Mouse (Mus musculus) c-Kit-negative CD71-positive TER-119-positive erythroid progenitor cells, embryonic 14.5 days (primary cell): Measurements from ENCODE around the gene Agap1.

Experiments used
- DNase-seq: peaks from one replicate; pipeline ENCODE4 v3.0.0-alpha.2; 2013; ENCODE audit warnings: low read depth, low spot score

Agap1 gene

DNA sequence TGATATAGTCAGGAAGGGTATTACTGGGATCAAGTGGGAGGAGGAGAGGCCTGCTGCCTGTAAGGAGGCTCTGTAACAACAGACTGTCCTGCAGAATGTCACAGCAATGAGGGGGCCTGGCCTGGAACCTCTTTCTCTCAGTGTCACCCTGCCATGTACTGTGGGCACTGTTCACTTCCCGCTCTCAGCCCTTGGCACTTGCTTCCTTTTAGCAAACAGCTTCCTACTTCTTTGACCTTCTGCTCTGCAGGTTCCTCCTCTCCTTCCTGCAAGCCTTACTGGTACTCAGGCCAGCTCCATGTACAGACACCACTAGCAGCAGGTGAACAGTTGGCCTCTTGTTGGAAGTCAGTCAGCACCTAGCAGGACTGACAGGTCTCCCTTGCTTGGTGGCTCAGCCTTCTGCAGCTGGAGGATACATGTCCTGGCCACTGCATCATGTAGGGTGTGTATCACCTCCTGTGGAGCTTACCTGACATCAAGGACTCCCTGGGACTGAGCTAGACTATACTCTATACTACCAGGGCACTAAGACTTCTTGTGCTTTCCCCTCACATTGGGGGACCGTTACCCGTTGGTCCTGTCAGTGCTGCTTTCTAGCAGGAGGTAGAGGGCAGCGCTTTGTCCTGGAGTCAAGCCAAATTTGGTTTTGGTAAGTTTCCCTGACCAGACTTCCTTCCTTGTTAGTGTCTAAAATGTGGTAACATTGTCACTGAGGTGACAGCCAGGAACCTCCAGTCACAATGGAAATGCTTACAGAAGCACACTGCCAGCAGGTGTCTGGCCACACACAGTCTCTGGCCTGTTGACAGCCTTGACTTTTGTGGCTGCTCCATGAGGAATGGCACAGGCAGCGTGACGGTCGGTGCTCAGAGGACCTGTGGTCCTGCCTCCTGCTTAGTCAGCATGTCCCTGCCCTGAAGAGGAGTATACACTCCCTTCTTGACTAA lies 120.6 kb downstream of the Agap1 start:
- DNase-seq = no peak

DNA sequence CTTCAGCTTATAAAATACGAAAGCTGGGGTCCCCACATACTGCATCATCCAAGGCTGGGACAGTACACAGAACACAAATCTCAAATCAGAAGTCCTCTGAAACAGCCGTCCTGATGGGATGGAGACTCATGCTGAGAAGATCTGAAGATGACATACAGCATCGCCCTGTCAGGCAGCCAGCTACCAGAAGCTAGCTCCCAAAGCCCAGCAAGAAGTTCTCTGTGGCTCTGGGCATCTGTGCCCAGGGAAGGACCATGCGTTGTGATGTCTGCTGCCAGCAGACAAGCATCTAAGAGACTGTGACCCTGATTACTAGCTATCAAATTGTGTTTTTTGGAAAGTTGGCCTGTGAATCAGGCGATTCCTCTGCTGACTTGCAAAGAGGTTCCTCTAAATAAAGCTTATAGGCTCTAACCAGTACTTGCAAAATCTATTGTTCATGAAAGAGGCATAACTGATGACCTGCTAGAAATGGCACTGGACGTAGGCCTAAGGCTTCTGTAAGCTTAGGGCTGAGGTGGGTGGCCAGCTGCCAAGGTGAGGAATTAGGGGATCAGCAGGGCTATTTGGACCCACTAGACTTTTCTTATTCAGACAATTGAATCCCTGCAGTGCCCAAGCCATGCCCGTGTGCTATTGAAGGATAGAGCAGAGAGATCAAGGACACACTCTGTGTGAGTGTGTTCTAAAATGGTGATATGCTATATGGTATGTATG lies 121.7 kb downstream of the Agap1 start:
- no peak for DNase-seq

DNA sequence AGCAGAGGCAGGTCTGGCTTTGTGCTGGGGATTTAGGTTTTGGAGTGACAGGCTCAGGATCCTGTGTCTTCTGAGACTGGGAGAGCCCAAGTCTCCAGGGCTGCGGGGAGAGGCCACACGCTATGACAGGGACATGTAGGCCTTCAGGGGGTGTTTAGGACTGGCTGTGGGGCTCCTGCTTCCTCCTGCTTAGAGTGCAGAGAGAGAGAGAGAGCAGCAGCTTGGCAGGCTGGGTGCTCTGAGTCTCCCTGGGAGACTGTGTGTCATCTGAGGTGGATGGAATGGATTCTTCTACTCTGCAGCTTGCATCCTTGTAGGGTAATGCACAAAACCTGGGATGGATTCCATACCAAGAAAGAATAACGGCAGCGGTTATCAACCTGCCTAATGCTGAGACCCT lies 122.4 kb downstream of the Agap1 start:
- DNase-seq = no peak

DNA sequence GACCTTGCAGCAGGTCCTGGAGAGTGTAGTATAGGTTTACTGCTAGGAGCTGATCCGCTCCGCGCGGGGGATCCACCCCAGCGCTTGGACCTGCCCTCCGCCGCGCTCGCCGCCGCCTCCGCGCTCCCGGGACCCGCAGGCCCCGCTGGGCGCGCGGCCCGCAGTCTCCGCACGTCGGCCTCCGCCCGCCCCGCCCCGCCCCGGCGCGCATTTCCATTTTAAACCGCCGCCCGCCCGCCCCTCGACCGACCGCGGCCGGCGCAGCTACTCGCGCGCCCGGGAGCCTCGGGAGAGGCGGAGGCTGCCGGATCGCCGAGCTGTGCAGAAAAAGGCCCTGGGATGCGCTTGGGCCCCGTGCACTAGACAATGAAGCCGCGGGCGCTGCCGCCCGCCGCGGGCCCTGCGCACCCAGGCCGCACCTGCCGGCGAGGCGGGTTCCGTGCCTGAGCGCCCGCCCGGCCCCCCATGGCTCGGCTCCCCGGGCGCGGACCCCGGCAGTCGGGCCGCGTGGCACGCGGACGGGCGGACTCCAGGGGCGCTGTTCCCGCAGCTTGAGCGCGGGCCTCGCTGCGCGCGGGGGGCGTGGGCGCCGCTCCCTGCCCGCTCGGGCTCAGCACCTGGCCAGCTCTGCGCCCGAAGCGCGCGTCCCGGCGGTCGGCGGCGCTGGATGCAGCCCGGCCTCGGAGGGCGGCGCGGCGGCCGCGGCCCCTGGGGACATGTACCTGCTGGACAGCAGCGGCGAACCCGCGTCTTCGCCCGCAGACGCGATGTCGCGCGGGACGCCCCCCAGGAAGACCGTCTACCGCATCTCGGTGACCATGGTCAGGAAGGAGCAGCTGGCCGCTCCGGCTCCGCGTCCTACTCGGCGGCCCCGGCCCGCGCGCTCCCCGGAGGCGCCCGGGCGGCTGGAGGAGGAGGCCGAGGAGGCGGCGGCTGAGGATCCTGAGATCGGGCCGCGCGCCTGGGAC lies 125.7 kb downstream of the Agap1 start:
- DNase-seq = no peak

DNA sequence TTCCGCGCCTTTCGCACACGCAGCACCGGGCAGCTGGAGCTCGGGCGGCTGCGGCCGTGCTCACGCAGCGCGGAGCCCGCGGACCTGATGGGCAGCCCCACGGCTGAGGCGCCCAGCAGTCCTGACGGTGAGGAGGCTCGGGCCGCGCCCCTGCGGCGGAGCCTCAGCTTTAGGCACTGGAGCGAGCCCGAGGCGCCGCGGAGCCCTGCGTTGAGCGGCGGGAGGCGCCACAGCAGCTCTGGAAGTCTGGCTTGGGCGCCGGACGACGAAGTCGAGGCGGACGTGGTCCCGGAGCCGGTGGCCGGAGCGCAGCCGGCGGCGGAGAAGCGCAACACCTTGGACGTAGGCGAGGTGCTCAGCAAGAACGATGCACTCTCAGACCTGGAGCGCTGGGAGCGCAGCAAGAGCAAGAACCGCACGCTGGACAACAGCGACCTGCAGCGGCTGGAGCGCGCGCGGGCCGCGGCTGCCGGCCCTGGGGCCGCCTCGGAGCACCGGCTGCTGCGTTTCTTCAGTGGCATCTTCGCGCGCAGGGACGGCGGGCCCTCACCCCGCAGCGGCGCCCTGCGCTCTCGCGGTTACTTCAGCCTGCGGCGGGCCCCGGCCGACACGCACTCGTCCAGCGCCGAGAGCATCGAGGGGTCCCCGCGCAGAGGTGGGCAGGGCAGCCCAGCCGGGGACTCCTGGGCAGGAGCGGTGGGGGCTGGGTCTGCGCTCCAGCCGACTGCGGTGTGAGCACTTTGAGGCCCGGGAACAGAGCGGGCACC lies 126.6 kb downstream of the Agap1 start:
- no peak for DNase-seq

DNA sequence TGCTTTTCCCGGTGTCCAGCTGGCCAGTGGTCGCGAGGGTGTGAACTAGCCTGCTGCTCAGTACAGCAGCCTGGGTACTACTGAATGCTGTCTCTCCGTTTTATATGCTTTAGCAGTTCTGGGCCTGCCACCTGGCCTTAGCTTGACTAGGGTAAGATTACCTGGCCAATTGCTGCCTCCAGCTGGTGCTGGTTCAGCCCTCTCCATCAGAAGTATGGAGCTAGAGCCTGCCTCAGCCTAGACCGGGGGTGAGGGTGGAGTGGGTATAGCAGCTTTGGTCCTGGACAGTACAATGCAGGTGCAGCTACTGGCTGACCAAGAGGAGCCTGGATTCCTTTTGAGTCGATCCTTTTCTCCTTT lies 127.1 kb downstream of the Agap1 start:
- no peak for DNase-seq

DNA sequence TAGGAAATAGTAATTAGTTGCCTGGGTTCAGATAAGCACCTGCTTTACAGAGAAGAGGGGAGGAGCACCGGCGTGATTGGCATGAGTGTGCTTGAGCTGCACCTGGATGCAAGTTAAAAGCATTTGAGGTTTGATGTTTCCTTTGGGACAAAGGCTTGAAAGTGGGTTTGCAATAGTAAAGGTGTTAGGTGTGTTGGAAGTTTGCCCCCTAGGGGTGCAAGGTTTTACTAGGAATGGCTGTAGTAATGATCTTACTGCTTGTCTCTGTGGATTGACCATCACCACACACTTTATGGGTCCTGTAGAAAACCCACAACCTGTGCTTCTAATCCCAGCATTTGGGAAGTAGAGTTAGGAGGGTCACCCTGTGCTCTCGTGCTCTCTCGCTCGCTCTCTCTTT lies 128.8 kb downstream of the Agap1 start:
- no peak for DNase-seq

DNA sequence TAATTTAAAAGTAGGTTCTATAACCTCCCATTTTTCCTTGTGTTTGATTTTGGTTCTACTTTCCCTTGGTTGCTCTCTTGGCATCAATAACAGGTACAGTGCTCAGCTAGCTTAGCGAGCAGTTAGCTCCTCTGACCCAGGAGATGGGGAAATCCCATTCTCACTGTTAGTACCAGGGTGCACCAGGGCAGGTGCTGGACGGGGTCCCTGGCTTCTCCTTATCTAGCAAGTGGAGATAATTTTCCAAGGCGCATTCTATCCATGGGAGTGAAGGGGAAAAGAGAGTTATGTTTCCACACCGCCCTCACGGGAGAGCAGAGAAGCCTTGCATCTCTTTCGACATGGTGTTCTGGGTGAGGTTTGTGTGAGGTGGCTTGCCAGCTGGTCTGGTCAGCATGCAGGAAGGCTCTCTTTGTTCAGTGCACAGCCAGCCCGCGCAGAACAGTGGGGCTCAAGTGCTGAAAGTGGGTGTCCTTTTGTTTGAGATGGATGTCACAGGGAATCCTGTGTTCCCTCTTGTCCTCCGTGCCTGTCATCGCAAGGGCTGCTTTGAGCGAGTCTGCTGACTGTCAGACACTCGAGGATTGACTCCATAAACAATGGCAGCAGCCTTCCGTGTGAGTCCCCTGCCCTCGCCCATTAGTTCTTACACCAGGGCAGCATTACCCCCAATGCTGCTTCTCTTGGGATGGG lies 132.5 kb downstream of the Agap1 start:
- no peak for DNase-seq

DNA sequence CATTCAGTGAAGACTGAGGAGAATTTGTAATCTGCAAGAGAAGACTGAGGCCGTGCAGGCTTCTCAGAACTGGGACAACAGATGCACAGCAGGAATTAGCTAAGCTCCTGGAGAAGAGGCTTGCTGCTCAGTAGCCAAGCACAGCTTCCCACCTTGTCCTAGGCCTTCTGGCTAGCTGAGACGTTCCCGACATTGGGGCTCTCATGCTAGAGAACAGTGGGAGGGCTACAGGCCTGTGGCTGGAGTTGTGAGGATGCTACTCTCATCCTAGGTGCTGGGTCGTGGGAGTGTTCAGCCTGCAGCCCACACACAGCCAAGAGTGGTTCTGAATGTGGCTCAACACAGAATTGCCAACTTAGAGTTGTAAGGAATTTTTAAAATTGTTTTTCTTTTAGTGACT lies 133.5 kb downstream of the Agap1 start:
- DNase-seq = no peak

DNA sequence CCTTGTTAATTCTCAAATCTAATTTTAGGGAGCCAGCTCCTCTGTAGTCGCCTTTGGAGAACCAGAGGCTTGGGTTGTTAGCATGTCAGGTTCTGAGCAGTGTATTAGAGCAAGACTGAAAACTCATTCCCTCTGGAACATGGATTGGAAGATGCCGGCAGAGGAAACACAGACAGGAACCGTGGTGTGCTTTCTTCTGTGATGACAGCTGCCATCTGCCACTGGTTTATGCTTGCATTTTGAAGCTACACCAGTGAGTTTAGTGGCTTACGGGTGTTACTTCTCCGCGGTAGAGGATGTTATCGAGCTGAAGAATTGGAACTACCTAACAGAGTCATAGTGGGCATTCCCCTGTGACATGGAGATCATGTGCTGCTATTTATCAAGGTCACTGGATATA lies 136.4 kb downstream of the Agap1 start:
- DNase-seq = no peak

DNA sequence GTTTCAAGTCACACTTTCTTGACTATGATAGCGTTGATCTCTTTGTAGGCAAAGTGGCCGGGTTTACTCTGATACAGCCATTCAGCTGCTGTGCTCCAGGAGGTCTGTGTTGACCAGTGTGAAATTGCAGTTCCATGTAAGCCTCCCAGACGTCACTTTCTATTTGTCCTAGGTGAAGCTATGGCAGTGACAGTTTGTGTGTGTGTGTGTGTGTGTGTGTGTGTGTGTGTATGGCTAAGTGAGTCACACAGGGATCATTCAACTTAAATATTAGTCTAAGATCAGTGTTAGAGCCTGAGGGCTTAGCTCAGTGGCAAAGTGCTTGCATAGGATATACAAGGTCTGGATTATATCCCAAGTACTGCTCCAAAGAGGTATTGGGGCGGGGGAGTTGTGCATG lies 138.6 kb downstream of the Agap1 start:
- no peak for DNase-seq

DNA sequence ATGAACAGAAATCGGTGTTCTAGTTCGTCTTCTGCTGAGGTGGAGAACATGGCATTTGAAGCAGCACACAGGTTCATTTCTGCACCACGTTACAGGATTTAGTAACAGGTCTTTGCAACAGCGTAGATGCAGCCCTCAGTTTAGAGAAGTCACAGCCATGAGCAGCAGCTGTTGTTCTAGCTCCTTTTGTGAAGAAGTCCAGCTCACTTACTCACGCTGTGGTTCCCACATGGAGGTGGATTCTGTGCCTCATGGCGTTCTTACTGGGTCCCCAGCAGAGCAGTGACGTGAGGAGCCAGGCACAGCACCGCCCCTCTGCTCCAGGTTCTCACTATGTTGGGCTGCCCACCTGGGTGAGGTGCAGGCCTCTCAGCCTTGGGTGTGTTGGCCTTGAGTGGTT lies 140.4 kb downstream of the Agap1 start:
- DNase-seq = no peak

DNA sequence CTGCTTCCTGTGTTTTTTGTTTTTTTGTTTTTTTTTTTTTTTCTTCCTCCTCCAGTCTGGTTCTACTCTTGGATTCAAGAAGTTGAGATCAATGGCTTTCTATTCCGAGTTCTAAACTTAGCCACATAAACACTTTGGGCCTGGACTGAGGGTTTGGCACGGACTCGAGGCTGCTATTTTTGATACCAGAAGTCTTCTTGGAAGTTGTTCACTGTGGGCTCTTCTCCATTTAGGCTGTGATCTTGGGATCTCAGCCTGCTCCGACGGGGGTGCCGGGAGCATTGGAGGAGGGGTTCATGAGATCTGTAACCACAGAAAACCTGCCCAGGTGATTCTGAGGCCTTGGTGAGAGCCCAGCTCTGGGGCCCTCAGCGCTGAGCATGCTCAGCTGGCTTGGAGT lies 140.8 kb downstream of the Agap1 start:
- no peak for DNase-seq

DNA sequence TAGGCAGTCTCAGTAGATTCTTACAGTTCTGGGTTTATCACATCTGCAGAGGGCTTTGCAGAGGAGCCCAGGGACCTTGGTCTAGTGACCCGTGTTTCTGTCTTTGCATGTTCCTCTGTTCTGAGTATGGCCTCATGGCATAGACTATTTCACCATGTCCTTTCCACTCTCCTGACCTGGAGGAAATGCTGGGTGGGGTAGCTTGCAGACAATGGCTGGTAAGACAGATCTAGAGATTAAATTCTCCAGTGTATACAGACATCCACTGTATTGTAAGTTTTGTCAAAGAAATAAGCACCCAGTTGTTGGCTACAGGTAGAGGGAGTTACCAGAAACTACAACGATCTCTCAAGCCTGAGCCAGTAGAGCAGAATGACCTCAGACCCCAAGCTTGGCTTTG lies 141.6 kb downstream of the Agap1 start:
- no peak for DNase-seq

DNA sequence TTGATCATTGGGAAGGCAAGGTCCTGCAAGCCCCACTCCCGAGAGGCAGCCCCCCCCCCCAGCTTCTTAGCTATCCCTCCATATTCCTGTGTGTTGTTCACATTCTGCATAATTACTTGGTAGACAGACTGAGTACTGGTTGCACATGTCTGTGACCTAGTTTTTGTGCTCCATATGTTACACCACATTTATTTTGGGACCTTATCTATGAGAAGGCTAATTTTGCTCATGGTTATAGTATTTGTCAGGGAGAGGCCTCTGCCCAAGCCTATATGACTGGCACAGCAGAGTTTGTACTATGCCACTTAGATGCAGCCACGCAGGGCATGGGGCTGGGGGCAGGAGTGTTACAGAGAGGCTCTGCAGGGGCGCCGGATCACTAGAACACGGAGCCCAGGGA lies 144.3 kb downstream of the Agap1 start:
- no peak for DNase-seq

DNA sequence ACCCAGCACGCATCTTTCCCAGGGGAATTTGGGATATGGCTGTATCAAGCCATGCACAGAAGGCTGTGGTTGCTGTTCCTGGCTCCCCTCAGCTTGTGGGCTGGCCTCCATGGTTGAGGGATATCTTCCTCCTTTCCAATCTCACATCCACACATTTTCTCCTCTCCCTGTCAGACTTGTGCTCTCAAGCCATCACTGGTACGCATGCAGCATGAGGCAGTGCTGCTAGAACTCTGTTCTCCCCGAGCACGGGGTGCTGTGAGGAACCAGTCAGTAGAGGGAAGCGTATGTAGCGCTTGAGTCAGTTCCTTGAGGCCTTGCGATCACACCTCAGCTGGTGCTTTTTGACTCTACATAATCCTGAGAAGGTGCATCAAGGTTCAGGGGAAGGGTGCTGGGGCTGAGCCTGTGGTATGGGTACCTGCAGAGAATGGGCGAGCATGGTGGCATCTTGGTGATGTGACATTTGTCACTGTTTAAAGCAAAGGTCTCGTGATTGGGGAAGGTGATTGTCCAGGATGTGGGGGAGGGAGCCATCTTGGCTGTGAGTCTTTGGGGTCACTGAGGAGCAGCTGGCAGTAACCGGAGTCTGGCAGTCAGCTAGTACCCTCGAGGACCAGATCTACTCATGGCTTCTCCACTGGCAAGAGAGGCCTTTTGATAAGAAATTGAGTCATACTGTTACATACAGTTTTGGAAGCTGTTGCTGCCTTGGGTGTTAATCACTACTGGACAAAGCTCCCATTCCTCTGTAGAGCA lies 145.6 kb downstream of the Agap1 start:
- DNase-seq = no peak

DNA sequence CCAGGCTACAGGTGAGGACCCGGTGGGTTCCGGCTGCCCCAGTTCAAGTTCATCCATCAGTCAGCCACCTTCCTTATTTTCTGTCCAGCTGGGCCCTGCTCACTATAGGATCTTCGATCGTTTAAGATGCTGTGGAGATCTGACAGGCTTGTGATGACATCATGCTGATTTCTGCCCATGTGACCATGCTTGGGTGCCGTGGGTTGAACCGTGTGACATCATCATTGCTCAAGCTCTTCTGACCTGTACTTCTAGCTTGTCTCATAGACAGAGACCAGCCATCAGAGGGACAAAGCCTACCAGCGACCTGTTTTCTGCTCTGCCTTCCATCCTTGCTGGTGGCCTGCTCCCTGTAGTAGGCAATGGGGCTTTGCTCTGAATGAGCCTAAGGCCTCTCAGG lies 146.7 kb downstream of the Agap1 start:
- no peak for DNase-seq

DNA sequence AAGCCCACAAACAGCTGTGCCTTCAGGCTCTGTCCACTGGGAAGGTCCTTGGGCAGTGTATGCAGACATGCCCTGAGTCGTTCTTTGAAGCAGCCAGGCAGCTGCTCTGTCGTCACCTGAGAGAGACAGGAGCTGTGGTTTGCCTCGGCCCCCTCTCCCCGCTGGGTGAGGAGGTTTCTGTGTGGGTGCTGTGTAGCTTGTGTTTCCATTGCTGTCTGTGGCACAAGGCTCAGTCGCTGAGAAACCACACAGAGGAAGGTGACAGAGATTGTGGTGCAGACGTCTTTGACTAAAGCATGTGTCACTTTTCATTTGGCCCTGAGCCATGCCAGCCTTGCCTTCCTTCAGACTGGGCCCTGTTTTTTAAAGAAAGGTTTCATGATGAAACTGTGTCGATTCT lies 148.3 kb downstream of the Agap1 start:
- DNase-seq = no peak

DNA sequence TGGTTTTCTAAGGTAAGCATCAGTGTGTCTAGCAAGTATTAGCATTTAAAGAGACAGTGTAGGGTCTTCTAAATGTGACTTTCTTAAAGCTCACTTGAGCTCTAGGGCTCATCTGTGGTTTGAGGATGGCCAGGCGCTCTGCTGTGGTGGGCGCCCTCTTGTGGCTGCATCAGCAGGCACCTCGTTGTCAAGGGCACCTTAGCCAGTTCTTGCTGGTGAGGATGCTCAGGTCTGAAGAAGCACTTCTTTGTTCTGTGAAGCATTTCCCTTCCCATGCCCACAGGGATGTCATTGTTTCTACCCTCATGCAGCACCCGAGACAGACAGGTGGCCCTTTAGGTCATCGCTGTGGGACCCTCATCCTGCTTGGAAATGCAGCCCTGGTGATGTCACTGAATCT lies 152.0 kb downstream of the Agap1 start:
- no peak for DNase-seq

DNA sequence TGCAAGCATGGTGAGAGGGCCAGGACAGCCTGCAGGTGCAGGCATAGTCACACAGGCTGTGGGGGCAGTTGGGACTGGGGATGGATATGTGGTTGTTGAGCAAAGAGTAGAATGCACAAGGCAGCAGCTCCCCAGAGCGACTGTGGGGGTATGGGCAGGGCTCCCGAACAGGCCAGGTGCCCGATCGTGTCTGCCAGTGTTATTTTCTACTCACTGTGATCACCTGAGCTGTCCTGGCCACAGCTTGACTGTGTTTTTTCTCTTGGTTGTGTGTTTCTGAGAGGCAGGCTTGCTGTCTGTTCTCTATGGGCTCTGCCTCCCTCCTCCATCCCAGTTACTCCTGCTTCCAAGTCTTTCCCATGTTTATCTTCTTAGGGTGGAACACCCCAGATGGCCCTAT lies 154.2 kb downstream of the Agap1 start:
- DNase-seq = no peak
